Mouse (Mus musculus) kidney, adult 2 months (tissue): ENCODE data around the gene Nipal3.

ENCODE experiments used
- CTCF ChIP-seq: fragments of 200-500 bp; conservative IDR thresholded peaks from 2 replicates; pipeline ENCODE4 v1.5.1; 2011; ENCODE audit warnings: low read depth, mild to moderate bottlenecking, control low read depth, low read length, moderate library complexity, mixed read lengths; ENCODE audit not compliant: insufficient read depth, insufficient read length
- POLR2A ChIP-seq: fragments of 200-500 bp; IDR thresholded peaks from one replicate; pipeline ENCODE4 v1.6.1; 2011; ENCODE audit warnings: low read depth, low read length, control low read depth

DNA sequence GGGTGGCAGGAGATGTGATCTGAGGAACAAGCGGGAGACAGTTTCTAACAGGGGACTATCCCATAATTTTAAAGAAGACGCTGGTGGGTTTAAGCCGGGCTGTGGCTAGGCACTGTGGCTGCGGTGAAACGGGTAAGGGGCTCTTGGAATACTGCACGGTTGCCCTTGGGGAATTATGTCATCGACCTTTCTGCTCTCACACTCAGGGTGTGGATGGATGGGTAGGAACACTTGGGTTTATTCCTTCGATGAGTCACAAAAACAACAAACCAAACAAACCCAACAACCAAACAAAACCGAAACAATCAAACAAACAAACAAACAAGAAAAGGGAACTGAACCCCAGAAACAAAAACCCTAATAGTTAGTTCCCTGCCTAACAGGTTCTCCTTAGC, 556 bp upstream of the Nipal3 start:
- no peak for TF ChIP-seq CTCF
- TF ChIP-seq POLR2A: no peak
